Mouse (Mus musculus) embryonic facial prominence, embryonic 13.5 days (tissue): ENCODE measurements at regions not wholly inside any gene's neighbourhood (a gene's known extent, or its start where the extent isn't known, plus 50 kb on each side); places are given as distances from the start of the nearest gene placed in this dataset.

Experiments used
- ATAC-seq: fragments of 200-750 bp; cut with Nextera tagmentation; 2 replicates; pipeline ENCODE4 v1.8.0; 2017; ENCODE audit warnings: low read depth; ENCODE audit not compliant: insufficient number of reproducible peaks, insufficient read depth, low FRiP score, low TSS enrichment
- H3K27ac ChIP-seq: fragments of 300-500 bp; sonication (generic); 2 replicates; pipeline ENCODE4 v1.5.1; 2015; ENCODE audit warnings: moderate library complexity, mild to moderate bottlenecking, inconsistent platforms
- H3K27me3 ChIP-seq: fragments of 300-500 bp; sonication (generic); 2 replicates; pipeline ENCODE4 v1.6.1; 2015; ENCODE audit warnings: mild to moderate bottlenecking, inconsistent platforms
- H3K36me3 ChIP-seq: fragments of 300-500 bp; sonication (generic); 2 replicates; pipeline ENCODE4 v1.6.1; 2015; ENCODE audit warnings: mild to moderate bottlenecking, inconsistent platforms
- H3K4me1 ChIP-seq: fragments of 300-500 bp; sonication (generic); 2 replicates; pipeline ENCODE4 v1.6.1; 2015; ENCODE audit warnings: inconsistent platforms
- H3K4me2 ChIP-seq: fragments of 300-500 bp; sonication (generic); 2 replicates; pipeline ENCODE4 v1.6.1; 2015; ENCODE audit warnings: moderate library complexity, mild to moderate bottlenecking, inconsistent platforms
- H3K4me3 ChIP-seq: fragments of 300-500 bp; sonication (generic); 2 replicates; pipeline ENCODE4 v1.5.1; 2015; ENCODE audit warnings: mild to moderate bottlenecking, inconsistent platforms
- H3K9ac ChIP-seq: fragments of 300-500 bp; sonication (generic); 2 replicates; pipeline ENCODE4 v1.6.1; 2015; ENCODE audit warnings: mild to moderate bottlenecking, inconsistent platforms
- H3K9me3 ChIP-seq: fragments of 300-500 bp; sonication (generic); 2 replicates; pipeline ENCODE4 v1.6.1; 2016; ENCODE audit warnings: inconsistent platforms
- WGBS: fragments of 180-500 bp; shearing (Covaris S2); methylation state at CpG from one replicate; pipeline ENCODE4 v1.1.7; 2015; ENCODE audit warnings: mixed read lengths; 5-methylcytosine and 5-hydroxymethylcytosine counted together

- 55% methylated on average over 2 of the region's 2 CpGs for WGBS
- Histone ChIP-seq H3K4me2 (no peak overlapping the region), H3K4me3 (no peak overlapping the region), H3K27ac (no peak overlapping the region), H3K9me3 (no peaks in the 10 kb centered on the region), H3K27me3 (no peaks in the 10 kb centered on the region), H3K36me3 (no peaks in the 10 kb centered on the region), H3K9ac (no peak overlapping the region), H3K4me1 (no peaks in the 10 kb centered on the region)
- no peak for ATAC-seq
Observed at GRCm38 (mm10) chr9:46774821-46775220, 223.7 kb upstream of the Gm4791 start.

- Histone ChIP-seq H3K27ac (no peak overlapping the region), H3K27me3 (peaks cover 6% of the 10 kb centered on the region; the same call in 1 of the 2 replicates), H3K4me3 (no peak overlapping the region), H3K4me2 (no peak overlapping the region), H3K36me3 (no peaks in the 10 kb centered on the region), H3K9me3 (no peaks in the 10 kb centered on the region), H3K9ac (no peak overlapping the region), H3K4me1 (no peaks in the 10 kb centered on the region)
- 63% methylated on average over 4 of the region's 4 CpGs for WGBS
- ATAC-seq: no peak
Observed at GRCm38 (mm10) chr9:46760247-46760646, 238.3 kb upstream of the Gm4791 start.

GRCm38 (mm10) chr9:46757005-46757672 lies 241.4 kb upstream of the Gm4791 start:
- Histone ChIP-seq H3K27me3 (peaks cover 6% of the 10 kb centered on the region; the same call in 1 of the 2 replicates), H3K4me2 (no peak overlapping the region), H3K9ac (no peak overlapping the region), H3K4me1 (peaks cover 2% of the 10 kb centered on the region; the same call in 1 of the 2 replicates), H3K27ac (no peak overlapping the region), H3K4me3 (no peak overlapping the region), H3K36me3 (no peaks in the 10 kb centered on the region), H3K9me3 (no peaks in the 10 kb centered on the region)
- 80% methylated on average over 6 of the region's 6 CpGs for WGBS
- no peak for ATAC-seq

GRCm38 (mm10) chr9:46751981-46752380 lies 246.6 kb upstream of the Gm4791 start:
- Histone ChIP-seq H3K4me1 (peaks cover 9% of the 10 kb centered on the region), H3K27ac (no peak overlapping the region), H3K9me3 (no peaks in the 10 kb centered on the region), H3K27me3 (0 out of 2 replicates have a peak, but pooled peaks cover 2% of the 10 kb centered on the region), H3K4me2 (no peak overlapping the region), H3K9ac (no peak overlapping the region), H3K4me3 (no peak overlapping the region), H3K36me3 (no peaks in the 10 kb centered on the region)
- no peak for ATAC-seq
- 42% methylated on average over 5 of the region's 5 CpGs for WGBS

GRCm38 (mm10) chr9:46749441-46749840 lies 249.1 kb upstream of the Gm4791 start:
- Histone ChIP-seq H3K9me3 (no peaks in the 10 kb centered on the region), H3K4me1 (peaks cover 9% of the 10 kb centered on the region), H3K4me3 (no peak overlapping the region), H3K27me3 (0 out of 2 replicates have a peak, but pooled peaks cover 2% of the 10 kb centered on the region), H3K4me2 (no peak overlapping the region), H3K27ac (no peak overlapping the region), H3K9ac (no peak overlapping the region), H3K36me3 (no peaks in the 10 kb centered on the region)
- 80% methylated on average over 6 of the region's 6 CpGs for WGBS
- ATAC-seq: no peak

- no peak overlapping the region for H3K27ac ChIP-seq
- no peak overlapping the region for H3K4me2 ChIP-seq
- WGBS: 76% methylated on average over 3 of the region's 3 CpGs
- H3K9ac ChIP-seq: no peak overlapping the region
- H3K27me3 ChIP-seq: 0 out of 2 replicates have a peak, but pooled peaks cover 2% of the 10 kb centered on the region
- no peaks in the 10 kb centered on the region for H3K9me3 ChIP-seq
- H3K36me3 ChIP-seq: no peaks in the 10 kb centered on the region
- ATAC-seq: no peak
- no peaks in the 10 kb centered on the region for H3K4me1 ChIP-seq
- no peak overlapping the region for H3K4me3 ChIP-seq
Observed at GRCm38 (mm10) chr9:46746266-46746665, 252.3 kb upstream of the Gm4791 start.

- peaks cover 20% of the 10 kb centered on the region for H3K27me3 ChIP-seq
- H3K27ac ChIP-seq: no peak overlapping the region
- peaks cover 8% of the 10 kb centered on the region for H3K4me1 ChIP-seq
- no peak overlapping the region for H3K9ac ChIP-seq
- no peak overlapping the region for H3K4me3 ChIP-seq
- H3K4me2 ChIP-seq: no peak overlapping the region
- H3K36me3 ChIP-seq: no peaks in the 10 kb centered on the region
- no peak for ATAC-seq
- WGBS: 82% methylated on average over 4 of the region's 4 CpGs
- H3K9me3 ChIP-seq: no peaks in the 10 kb centered on the region
Observed at GRCm38 (mm10) chr9:46740496-46740895, 258.0 kb upstream of the Gm4791 start.

- WGBS: 58% methylated on average over 3 of the region's 3 CpGs
- H3K36me3 ChIP-seq: no peaks in the 10 kb centered on the region
- peaks cover 20% of the 10 kb centered on the region for H3K27me3 ChIP-seq
- H3K27ac ChIP-seq: no peak overlapping the region
- no peaks in the 10 kb centered on the region for H3K9me3 ChIP-seq
- no peak overlapping the region for H3K4me3 ChIP-seq
- peaks cover 8% of the 10 kb centered on the region for H3K4me1 ChIP-seq
- no peak overlapping the region for H3K4me2 ChIP-seq
- ATAC-seq: no peak
- H3K9ac ChIP-seq: no peak overlapping the region
Observed at GRCm38 (mm10) chr9:46739341-46739740, 259.2 kb upstream of the Gm4791 start.

- no peak overlapping the region for H3K4me2 ChIP-seq
- no peaks in the 10 kb centered on the region for H3K9me3 ChIP-seq
- H3K27me3 ChIP-seq: peaks cover 20% of the 10 kb centered on the region
- WGBS: 53% methylated on average over 3 of the region's 3 CpGs
- no peak overlapping the region for H3K9ac ChIP-seq
- H3K4me1 ChIP-seq: peaks cover 8% of the 10 kb centered on the region
- no peaks in the 10 kb centered on the region for H3K36me3 ChIP-seq
- H3K27ac ChIP-seq: no peak overlapping the region
- H3K4me3 ChIP-seq: no peak overlapping the region
- ATAC-seq: no peak
Observed at GRCm38 (mm10) chr9:46738634-46739033, 259.9 kb upstream of the Gm4791 start.

- H3K9me3 ChIP-seq: no peaks in the 10 kb centered on the region
- no peak overlapping the region for H3K27ac ChIP-seq
- ATAC-seq: no peak
- no peak overlapping the region for H3K4me2 ChIP-seq
- peaks cover 20% of the 10 kb centered on the region for H3K27me3 ChIP-seq
- no peak overlapping the region for H3K4me3 ChIP-seq
- H3K9ac ChIP-seq: no peak overlapping the region
- H3K36me3 ChIP-seq: no peaks in the 10 kb centered on the region
- WGBS: 45% methylated on average over 4 of the region's 4 CpGs
- peaks cover 8% of the 10 kb centered on the region for H3K4me1 ChIP-seq
Observed at GRCm38 (mm10) chr9:46738056-46738455, 260.5 kb upstream of the Gm4791 start.

- no peaks in the 10 kb centered on the region for H3K36me3 ChIP-seq
- ATAC-seq: no peak
- WGBS: 53% methylated on average over 3 of the region's 3 CpGs
Observed at GRCm38 (mm10) chr9:46737446-46737845, 261.1 kb upstream of the Gm4791 start.

GRCm38 (mm10) chr9:46736232-46736631 lies 262.3 kb upstream of the Gm4791 start:
- H3K9me3 ChIP-seq: no peaks in the 10 kb centered on the region
- ATAC-seq: no peak
- no peaks in the 10 kb centered on the region for H3K36me3 ChIP-seq
- no peak overlapping the region for H3K4me3 ChIP-seq
- H3K27me3 ChIP-seq: peaks cover 20% of the 10 kb centered on the region
- no peak overlapping the region for H3K27ac ChIP-seq
- H3K9ac ChIP-seq: no peak overlapping the region
- H3K4me2 ChIP-seq: no peak overlapping the region
- H3K4me1 ChIP-seq: peaks cover 8% of the 10 kb centered on the region

More at GRCm38 (mm10) chr9:46737446-46737845, 261.1 kb upstream of the Gm4791 start:
- Histone ChIP-seq H3K9ac (no peak overlapping the region), H3K4me1 (peaks cover 8% of the 10 kb centered on the region), H3K9me3 (no peaks in the 10 kb centered on the region), H3K4me2 (no peak overlapping the region), H3K27ac (no peak overlapping the region), H3K27me3 (peaks cover 20% of the 10 kb centered on the region), H3K4me3 (no peak overlapping the region)
